Mouse (Mus musculus) hindbrain, embryonic 16.5 days (tissue): ENCODE results near the gene Mrpl47. TPM values are rescaled to one million over a fixed set of nuclear protein-coding genes. Genes with fewer than 3 reads are reported as not detected.

Source experiments
- ATAC-seq: fragments of 200-750 bp; cut with Nextera tagmentation; 2 replicates; pipeline ENCODE4 v1.8.0; 2017; ENCODE audit warnings: moderate TSS enrichment, moderate library complexity
- H3K27ac ChIP-seq: fragments of 300-500 bp; sonication (generic); 2 replicates; pipeline ENCODE4 v1.5.1; 2014; ENCODE audit warnings: low read depth, mild to moderate bottlenecking, control low read depth, low read length, moderate library complexity
- H3K27me3 ChIP-seq: fragments of 300-500 bp; sonication (generic); replicated peaks from 2 replicates; pipeline ENCODE4 v1.6.1; 2014; ENCODE audit warnings: low read length; ENCODE audit not compliant: control insufficient read depth, insufficient read depth
- H3K36me3 ChIP-seq: fragments of 300-500 bp; sonication (generic); 2 replicates; pipeline ENCODE4 v1.6.1; 2014; ENCODE audit warnings: mild to moderate bottlenecking, low read length, moderate library complexity, mixed read lengths; ENCODE audit not compliant: control insufficient read depth, insufficient read depth
- H3K4me1 ChIP-seq: fragments of 300-500 bp; sonication (generic); 2 replicates; pipeline ENCODE4 v1.6.1; 2014; ENCODE audit warnings: low read depth, low read length; ENCODE audit not compliant: control insufficient read depth, insufficient read depth
- H3K4me2 ChIP-seq: fragments of 300-500 bp; sonication (generic); 2 replicates; pipeline ENCODE4 v1.6.1; 2014; ENCODE audit warnings: mild to moderate bottlenecking, low read length, control low read depth, moderate library complexity
- H3K4me3 ChIP-seq: fragments of 300-500 bp; sonication (generic); 2 replicates; pipeline ENCODE4 v1.5.1; 2014; ENCODE audit warnings: mild to moderate bottlenecking, low read length, control low read depth, moderate library complexity
- H3K9ac ChIP-seq: fragments of 300-500 bp; sonication (generic); 2 replicates; pipeline ENCODE4 v1.6.1; 2014; ENCODE audit warnings: low read depth, mild to moderate bottlenecking, control low read depth, low read length, moderate library complexity
- H3K9me3 ChIP-seq: fragments of 300-500 bp; sonication (generic); 2 replicates; pipeline ENCODE4 v1.6.1; 2014; ENCODE audit warnings: mild to moderate bottlenecking, low read length, moderate library complexity; ENCODE audit not compliant: control insufficient read depth
- WGBS: fragments of 180-500 bp; shearing (Covaris S2); extraction: QIAGEN DNeasy Blood & Tissue Kit; methylation state at CpG from one replicate; pipeline ENCODE4 v1.1.7; 2014; 5-methylcytosine and 5-hydroxymethylcytosine counted together
- polyA plus RNA-seq: library from polyadenylated mRNA; unstranded; fragments of >200 nt; fragmentation: Nextera tagmentation; extraction: Ambion mirVana; gene quantifications from 2 replicates; pipeline ENCODE4 v1.2.1, GENCODE M21; 2015

Mrpl47 gene
- polyA plus RNA-seq, 1 experiment from 2014 or later: 30.5 TPM

DNA sequence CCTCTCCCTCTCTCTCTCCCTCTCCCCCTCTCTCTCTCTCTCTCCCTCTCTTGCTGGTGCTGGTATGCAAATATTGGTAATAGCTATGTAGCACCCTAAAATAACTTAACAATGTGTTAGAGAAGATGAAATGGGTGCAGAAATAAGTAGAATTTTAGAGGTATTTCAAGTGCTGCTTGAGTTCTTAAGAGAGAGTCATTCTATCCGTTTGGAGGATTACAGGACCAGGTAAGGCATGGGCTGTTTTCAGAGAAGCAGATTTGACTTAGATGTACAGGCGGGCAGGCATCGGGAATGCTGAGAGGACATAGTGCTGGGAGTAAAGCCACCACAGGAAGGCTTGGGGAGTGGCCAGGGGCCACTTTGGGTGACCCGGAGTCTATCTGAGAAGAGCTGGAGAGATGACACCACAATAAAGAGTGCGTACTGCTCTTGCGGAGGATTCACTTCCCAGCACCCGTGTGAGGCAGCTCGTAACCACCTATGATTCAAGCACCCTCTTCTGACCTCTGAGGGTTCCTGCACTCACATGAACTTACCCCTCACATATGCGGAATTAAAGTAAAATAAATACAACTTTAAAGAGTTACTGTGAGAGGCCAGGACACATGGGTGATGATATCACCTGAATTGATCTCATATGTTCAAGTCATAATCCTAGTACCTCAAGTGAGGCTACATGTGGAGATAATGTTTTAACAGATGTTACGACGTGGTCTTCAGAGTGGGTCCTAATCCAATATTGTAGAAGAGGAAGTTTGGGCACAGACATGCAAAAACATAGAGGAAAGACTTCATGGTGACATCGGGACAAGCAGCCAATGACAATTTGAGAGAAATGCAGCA is 42.4 kb downstream of the Mrpl47 start:
- no peaks in the 10 kb centered on the region for H3K4me1 ChIP-seq
- H3K36me3 ChIP-seq: no peaks in the 10 kb centered on the region
- H3K27ac ChIP-seq: no peak overlapping the region
- no peak for ATAC-seq
- WGBS: 81% methylated on average over 12 of the region's 12 CpGs
- no peak overlapping the region for H3K9ac ChIP-seq
- no peaks in the 10 kb centered on the region for H3K9me3 ChIP-seq
- H3K4me2 ChIP-seq: no peak overlapping the region
- no peaks in the 10 kb centered on the region for H3K27me3 ChIP-seq
- no peak overlapping the region for H3K4me3 ChIP-seq

DNA sequence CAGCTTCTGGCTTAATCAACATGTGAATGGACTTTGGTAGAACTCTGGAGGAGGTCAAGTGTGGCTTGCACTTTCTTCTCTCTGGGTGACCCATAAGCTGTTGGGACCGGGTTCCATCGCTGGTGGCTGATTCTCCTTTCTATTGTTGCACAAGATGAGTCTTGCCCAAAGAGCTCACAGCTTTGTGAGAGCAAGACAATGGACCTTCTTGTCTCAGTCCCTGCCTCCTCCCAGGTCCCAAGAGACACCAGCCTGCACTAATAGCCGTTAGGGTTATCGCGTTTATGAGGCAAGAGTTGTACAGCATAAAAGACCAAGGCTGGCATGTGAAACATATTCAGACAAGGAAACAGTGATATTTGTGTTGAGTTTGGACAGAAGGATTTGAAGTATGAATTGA is 43.2 kb downstream of the Mrpl47 start:
- 54% methylated on average over 5 of the region's 5 CpGs for WGBS
- H3K36me3 ChIP-seq: no peaks in the 10 kb centered on the region
- ATAC-seq: no peak

DNA sequence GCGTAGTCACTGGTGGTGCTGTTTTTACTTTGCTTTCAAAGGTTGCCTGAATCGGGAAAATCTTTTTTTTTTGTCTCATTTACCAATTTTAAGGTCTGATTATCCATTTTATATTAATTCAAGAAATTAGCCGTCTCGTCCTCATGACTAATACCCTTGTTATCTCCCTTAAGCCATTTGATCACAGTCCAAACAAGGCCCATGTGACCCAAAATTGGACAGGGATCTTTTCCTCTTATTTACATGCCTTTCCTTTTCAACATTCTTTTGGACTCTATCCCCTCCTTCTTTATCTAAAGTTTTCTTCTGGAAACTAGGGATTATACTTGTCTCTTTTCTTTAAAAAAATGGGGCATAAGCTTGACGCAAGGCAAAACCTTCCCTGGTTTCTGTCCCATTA is 45.6 kb downstream of the Mrpl47 start:
- 79% methylated on average over 5 of the region's 5 CpGs for whole genome bisulfite sequencing
- H3K9ac ChIP-seq: no peak overlapping the region
- no peak for ATAC-seq
- H3K27me3 ChIP-seq: no peaks in the 10 kb centered on the region
- H3K27ac ChIP-seq: no peak overlapping the region
- H3K4me3 ChIP-seq: no peak overlapping the region
- H3K4me2 ChIP-seq: no peak overlapping the region
- no peaks in the 10 kb centered on the region for H3K4me1 ChIP-seq
- no peaks in the 10 kb centered on the region for H3K36me3 ChIP-seq
- no peaks in the 10 kb centered on the region for H3K9me3 ChIP-seq

More for the DNA sequence above, 43.2 kb downstream of the Mrpl47 start:
- no peaks in the 10 kb centered on the region for H3K4me1 ChIP-seq
- H3K9me3 ChIP-seq: no peaks in the 10 kb centered on the region
- no peak overlapping the region for H3K4me3 ChIP-seq
- H3K27ac ChIP-seq: no peak overlapping the region
- no peaks in the 10 kb centered on the region for H3K27me3 ChIP-seq
- H3K4me2 ChIP-seq: no peak overlapping the region
- H3K9ac ChIP-seq: no peak overlapping the region

DNA sequence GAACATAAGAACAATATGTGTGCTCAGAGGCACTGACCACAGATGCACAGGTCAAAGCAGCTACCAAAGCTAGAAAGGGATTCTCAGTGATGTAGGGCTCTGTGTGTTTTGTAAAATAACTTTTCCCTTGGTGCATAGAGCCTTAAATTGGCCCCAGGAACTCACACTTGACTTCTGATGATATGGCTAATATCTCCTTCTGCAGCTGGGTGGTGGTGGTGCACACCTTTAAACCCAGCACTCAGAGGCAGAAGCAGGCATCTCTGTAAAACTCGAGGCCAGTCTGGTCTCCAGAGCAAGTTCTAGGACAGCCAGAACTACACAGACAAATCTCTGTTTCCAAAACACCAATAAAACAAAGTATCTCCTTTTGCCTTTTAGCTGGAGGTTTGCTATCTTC is 46.5 kb downstream of the Mrpl47 start:
- no peak overlapping the region for H3K9ac ChIP-seq
- H3K4me3 ChIP-seq: no peak overlapping the region
- H3K4me2 ChIP-seq: no peak overlapping the region
- H3K27ac ChIP-seq: no peak overlapping the region
- no peak for ATAC-seq
- 48% methylated on average over 1 of the region's 1 CpGs for WGBS
- H3K4me1 ChIP-seq: no peaks in the 10 kb centered on the region
- no peaks in the 10 kb centered on the region for H3K9me3 ChIP-seq
- H3K27me3 ChIP-seq: no peaks in the 10 kb centered on the region
- no peaks in the 10 kb centered on the region for H3K36me3 ChIP-seq

DNA sequence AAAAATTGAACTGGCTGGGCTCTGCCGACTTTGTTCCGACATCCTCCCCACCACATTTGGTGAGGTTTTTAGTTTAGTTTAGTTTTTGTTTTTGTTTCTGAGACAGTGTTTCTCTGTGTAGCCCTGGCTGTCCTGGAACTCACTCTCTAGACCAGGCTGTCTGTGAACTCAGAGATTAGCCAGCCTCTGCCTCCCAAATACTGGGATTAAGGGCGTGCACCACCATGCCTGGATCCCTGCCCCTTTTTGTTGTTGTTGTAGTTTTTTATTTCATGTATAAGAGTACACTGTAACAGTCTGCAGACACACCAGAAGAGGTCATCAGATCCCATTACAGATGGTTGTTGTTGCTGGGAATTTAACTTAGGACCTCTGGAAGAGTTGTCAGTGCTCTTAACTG is 47.4 kb downstream of the Mrpl47 start:
- ATAC-seq: no peak
- Histone ChIP-seq H3K9me3 (no peaks in the 10 kb centered on the region), H3K4me2 (no peak overlapping the region), H3K27ac (no peak overlapping the region), H3K9ac (no peak overlapping the region), H3K4me1 (no peaks in the 10 kb centered on the region), H3K27me3 (no peaks in the 10 kb centered on the region), H3K4me3 (no peak overlapping the region), H3K36me3 (no peaks in the 10 kb centered on the region)
- 90% methylated on average over 3 of the region's 3 CpGs for WGBS

DNA sequence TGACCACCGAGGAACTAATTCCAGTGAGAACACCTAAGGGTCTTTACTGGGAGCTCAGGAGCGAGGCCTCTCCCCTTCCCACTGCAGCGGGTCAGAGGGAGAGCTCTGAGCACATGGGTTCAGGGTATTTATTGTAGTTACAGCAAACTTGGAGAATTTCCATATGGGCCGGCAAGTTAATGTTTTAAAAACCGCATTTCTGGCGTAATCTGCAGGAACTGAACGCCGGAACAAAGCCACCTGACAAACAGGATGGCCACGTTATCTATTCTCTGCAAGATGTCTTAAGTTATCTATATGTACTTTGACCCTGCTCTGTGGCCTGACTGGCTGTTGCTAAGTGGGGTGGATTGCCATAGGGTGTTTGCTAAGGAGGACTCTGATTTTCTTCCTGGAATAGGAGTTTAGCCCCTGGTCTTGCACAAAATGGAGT is 47.8 kb downstream of the Mrpl47 start:
- ATAC-seq: no peak
- no peaks in the 10 kb centered on the region for H3K27me3 ChIP-seq

DNA sequence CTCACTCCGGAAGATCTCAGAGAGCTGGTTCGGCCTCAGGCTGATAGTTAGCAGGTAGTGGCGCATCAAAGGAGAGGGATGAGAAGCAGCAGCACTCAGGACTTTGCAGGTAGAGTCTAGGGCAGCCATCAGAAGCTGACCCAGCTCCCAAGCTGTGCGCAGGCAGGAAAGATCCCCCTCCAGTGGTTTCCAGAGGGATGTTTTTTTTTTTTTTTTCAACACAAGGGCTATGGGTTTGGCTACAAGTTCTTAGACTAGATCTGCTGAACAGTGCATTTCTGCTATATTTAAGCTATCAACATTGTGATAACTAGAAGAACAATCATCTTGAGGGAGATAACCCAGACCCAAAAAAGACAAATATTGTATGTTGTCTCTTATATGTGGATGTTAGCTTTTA is 50.2 kb downstream of the Mrpl47 start:
- Histone ChIP-seq H3K9me3 (no peaks in the 10 kb centered on the region), H3K9ac (no peak overlapping the region), H3K4me1 (no peaks in the 10 kb centered on the region), H3K27me3 (no peaks in the 10 kb centered on the region), H3K27ac (no peak overlapping the region), H3K4me2 (no peak overlapping the region), H3K4me3 (no peak overlapping the region), H3K36me3 (no peaks in the 10 kb centered on the region)
- 81% methylated on average over 4 of the region's 4 CpGs for WGBS
- ATAC-seq: no peak

More for the DNA sequence above, 47.8 kb downstream of the Mrpl47 start:
- H3K4me3 ChIP-seq: no peak overlapping the region
- H3K36me3 ChIP-seq: no peaks in the 10 kb centered on the region
- no peak overlapping the region for H3K9ac ChIP-seq
- no peak overlapping the region for H3K27ac ChIP-seq
- 93% methylated on average over 9 of the region's 9 CpGs for WGBS
- H3K4me2 ChIP-seq: no peak overlapping the region
- H3K9me3 ChIP-seq: no peaks in the 10 kb centered on the region
- H3K4me1 ChIP-seq: no peaks in the 10 kb centered on the region

DNA sequence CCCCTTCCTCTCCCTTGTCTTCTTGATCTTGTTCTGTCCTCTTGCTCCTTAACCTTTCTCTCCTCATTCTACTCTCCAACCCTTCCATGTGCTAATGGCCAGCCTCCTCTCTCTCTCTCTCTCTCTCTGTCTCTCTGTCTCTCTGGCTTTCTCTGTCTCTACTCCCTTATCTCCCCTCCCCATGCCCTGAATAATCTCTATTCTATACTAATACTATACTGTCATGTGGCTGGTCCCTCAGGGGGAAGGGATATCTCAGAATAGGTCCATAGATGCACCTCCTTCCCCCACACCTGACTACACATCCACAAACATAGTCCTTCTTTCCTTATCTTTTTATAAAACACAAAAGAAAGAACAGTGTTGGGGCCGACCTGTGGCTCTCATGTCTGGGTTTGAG is 50.9 kb downstream of the Mrpl47 start:
- WGBS: 71% methylated on average over 1 of the region's 1 CpGs
- Histone ChIP-seq H3K4me3 (no peak overlapping the region), H3K9me3 (no peaks in the 10 kb centered on the region), H3K27me3 (no peaks in the 10 kb centered on the region), H3K36me3 (no peaks in the 10 kb centered on the region), H3K27ac (no peak overlapping the region), H3K4me1 (no peaks in the 10 kb centered on the region), H3K4me2 (no peak overlapping the region), H3K9ac (no peak overlapping the region)
- ATAC-seq: no peak

DNA sequence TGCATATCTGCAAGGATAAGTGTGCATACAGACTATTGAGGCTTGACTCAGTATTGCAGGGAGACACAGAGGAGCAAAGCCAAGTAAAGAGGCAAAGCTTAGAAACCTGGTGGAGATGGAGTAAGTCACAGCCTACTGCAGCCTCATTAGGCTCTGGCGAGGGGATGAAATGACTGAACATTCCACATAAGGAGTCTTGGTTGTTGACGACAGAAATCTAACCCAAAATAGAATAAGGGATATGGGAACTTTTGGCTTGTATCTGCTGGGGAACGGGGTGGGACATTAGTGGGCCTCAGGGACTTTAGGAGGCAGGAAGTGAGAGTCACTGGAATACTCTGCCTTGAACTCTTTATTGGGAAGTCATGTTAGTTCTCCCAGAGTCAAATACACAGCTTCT is 52.8 kb downstream of the Mrpl47 start:
- 88% methylated on average over 3 of the region's 3 CpGs for WGBS
- Histone ChIP-seq H3K4me3 (no peak overlapping the region), H3K9me3 (no peaks in the 10 kb centered on the region), H3K9ac (no peak overlapping the region), H3K36me3 (no peaks in the 10 kb centered on the region), H3K4me1 (no peaks in the 10 kb centered on the region), H3K27me3 (no peaks in the 10 kb centered on the region), H3K4me2 (no peak overlapping the region), H3K27ac (no peak overlapping the region)
- no peak for ATAC-seq
